Mouse (Mus musculus) T-helper 1 cell (primary cell): ENCODE measurements around the gene Lrrc8b.

Experiments
- in situ Hi-C: fragments of 300-600 bp; cut with MboI, MseI; formaldehyde crosslinking; loops from one replicate; pipeline ENCODE4 v1.15.1; 2025; ENCODE audit warnings: high pct_unique_total_duplicates

Lrrc8b gene

DNA sequence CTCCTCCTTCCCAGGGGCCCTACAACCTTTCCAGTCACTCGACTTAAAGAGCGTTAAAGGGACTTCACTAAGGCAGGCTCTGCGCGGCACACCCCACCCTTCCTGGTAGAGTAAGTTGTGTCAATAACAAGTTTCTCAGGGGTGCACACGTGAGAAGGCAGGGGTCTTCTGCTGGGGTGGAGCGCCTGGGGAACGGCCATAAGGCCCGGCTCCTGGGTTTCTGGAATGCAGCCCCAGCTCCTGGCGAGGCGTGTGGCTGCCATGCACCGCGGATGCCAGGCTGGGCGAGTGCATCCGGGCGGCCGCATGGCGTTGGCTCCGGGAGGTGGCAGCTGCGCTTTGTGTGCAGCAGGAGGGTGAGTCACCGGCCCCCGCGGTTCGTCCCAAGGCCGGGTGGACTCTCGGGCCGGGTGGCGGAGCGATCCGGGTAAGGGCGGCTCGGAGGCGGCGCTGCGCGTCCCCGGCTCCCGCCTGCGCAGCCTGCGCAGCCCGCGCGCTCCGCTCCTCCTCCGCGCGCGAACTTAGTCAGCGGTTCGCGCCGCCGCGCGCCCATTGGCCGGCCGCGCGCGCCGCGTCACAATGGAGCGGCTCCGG, at the start of gene Lrrc8b:
Lrrc8b (plus strand) TSS at position 578 of the 594 bp plus-strand sequence.
- in situ Hi-C loops, result no loop called here

DNA sequence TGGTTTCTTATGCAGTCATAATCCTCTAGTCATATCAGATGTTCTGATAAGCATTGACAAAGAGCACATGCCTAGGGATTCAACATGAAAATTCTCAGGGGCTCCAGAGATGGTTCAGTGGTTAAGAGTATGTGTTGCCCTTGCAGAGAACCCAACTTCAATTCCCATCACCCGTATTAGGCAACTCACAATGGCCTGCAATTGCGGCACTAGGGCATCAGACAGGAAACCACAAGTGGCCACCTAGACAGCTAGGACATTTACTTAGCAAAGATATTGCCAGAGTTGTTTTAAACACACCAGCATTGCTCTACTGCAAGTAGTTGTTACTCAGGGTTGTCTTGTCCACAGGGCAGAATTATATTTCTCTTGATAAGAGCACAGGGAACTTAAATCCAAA, 34.1 kb upstream of the Lrrc8b start:
- in situ Hi-C loops, result no loop called here

DNA sequence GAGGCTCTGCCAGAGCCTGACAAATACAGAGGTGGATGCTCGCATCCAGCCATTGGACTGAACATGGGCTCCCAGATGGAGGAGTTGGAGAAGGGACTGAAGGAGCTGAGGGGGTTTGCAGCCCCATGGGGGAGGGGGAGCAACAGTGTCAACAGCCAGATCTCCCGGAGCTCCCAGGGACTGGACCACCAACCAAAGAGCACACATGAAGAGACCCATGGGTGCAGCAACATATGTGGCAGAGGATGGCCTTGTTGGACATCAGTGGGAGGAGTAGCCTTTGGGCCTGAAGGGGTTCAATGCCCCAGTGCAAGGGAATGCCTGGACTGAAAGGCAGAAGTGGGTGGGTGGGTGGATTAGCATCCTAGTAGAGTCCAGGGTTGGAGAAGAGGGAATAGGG, 25.2 kb upstream of the Lrrc8b start:
- in situ Hi-C loops, result no loop called here

DNA sequence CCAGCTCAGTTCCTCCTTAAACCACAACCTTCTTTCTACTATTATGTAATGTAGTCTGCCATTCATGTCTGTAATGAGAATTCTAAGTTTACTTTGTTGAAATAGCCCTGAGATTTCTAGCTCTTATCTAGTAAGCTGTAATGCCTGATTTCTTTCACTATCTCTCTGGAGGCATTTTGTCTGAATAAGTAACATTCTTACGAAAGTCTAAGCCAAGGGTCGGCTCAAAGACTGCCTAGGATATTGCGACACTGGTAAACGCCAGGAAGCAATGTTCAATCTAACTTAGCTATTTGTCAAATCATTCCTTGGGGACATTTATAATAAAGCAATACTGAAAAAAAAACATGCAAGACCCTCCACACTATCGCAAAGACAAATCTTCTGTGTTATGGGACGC, 21.8 kb upstream of the Lrrc8b start:
- in situ Hi-C loops, result no loop called here

DNA sequence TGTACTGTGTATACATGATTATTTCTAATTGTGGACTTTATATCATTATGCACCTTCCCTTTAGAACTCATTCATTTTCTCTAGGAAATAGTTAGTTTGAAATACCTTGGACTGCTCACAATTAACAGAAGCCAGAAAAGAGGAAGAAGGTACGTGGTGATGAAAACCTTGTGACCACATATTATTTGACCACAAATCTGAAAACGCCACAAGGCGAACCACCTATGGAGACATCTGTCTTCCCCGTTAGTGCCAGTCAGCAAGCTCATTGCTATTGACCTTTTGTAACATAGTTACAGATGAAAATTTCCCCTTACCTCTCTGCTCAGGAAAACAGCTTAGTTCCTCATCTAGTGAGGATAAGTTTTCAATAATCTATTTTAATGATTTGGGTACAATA, 20.4 kb upstream of the Lrrc8b start:
- in situ Hi-C loops, result no loop called here

DNA sequence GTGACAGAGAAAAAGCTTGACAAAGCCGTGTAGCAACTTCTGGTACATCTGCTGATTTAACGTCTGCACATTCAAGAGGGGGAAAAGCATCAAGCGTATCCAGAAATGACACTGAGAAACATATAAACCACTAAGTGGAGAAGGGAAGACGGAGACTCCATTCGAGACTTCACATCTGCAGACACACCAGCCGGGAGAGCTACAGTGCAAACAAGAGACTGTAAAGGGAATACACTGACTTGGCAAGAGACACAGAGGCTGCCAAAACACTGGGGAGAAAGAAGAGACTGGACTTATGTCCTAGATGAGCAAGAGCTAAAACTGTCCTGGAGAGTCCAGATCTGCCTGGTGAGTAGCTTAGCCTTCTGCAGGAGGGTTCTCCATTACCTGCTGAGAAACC, 16.6 kb upstream of the Lrrc8b start:
- in situ Hi-C loops, result no loop called here

DNA sequence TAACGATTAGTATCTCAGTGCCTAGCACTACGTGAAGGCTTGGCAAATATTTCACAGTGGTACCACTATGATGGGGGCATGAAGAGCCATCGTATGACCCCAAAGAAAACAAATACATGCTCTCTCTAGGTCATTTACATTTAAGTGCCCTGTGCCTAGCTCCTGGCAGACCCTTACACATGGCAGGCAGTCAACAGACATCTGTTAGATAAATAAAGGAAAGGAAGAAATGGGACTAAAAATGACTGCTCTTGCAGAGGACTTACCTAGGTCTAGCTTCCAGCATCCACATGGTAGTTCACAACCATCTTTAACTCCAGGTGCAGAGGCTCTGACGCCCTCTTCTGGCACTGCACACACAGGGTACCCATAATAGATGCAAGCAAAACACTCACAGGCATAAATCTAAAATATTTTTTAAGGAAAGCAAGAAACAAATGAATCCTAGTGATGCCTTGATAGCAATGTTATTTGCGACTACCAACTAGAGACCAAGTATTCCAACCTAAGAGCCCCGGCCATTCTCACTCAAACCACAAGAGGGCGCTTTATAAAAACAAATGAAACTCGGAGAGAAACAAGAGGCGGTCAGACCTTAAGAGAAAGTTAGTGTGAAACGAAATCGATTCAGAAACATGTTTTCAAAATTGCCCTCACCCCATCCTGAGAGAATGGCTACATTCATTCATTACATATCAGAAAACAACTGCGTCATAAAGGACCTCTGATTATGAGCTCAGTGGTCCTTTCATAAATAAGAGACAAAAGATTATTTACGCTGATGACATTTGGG, 15.7 kb upstream of the Lrrc8b start:
- in situ Hi-C loops, result loop anchor here (10.0 kb wide), 1 partner anchor 285 kb away; no protein-coding TSS in a partner anchor

DNA sequence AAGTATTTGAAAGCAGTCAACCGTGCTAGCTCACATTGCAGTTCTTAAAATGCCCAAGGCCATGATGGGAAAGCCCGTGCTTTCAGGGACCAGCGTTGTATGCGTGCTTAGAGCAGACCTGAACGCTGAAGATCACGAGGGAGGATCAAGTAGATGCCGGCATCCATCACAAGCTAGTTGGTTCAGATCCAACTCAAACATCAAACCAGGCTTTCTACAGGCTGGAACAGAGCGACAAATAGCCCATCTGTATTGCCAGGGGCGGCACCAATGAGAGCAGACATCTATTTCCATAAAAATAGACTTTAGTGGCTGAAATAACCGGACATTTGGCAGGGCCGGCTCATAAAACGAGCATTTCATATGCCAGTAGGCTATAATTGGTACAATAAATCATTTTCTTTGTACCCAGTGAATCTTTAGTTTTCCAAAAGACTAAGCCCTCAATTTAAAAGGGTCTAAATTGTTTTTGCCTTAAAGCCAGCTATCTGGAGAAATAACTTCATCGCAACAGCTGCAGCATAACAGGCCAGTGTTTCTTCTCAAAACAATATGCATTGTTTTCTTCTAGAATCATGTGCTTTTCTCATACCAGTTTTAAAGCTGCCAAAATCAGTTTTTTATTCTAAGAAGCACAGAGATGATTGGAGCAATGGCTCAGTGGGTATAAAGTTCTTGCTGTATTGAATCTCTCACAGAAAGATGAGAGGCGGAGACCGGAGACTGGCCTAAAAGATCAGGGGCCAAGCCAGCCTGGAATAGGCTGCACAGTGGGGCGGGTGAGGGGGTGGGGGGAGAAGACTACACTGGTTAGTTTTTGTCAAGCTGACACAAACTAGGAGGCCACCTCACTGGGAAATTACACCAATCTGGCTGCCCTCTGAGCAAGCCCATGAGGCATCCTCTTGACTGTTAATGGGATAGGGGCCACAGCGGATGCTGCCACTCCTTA, 14.9 kb upstream of the Lrrc8b start:
- in situ Hi-C loops, result loop anchor here (10.0 kb wide), 1 partner anchor 284 kb away; no protein-coding TSS in a partner anchor

DNA sequence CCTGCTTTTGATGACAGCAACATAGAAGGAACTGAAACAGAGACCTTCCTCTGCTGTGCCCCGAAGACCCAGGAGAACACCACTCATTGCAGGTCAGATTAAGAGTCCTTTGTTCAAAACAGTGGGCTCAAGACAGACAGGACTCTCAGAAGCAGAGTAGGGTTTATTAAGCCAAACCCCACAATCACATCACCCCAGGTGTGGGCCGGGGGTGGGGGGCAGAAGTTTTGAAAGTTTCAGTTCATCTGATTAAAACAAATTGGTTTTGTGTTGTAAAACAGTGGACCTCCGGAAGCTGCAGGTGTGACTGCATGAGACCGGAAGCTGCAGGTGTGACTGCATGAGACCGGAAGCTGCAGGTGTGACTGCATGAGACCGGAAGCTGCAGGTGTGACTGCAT, 14.0 kb upstream of the Lrrc8b start:
- in situ Hi-C loops, result loop anchor here (10.0 kb wide), 1 partner anchor 283 kb away; no protein-coding TSS in a partner anchor

DNA sequence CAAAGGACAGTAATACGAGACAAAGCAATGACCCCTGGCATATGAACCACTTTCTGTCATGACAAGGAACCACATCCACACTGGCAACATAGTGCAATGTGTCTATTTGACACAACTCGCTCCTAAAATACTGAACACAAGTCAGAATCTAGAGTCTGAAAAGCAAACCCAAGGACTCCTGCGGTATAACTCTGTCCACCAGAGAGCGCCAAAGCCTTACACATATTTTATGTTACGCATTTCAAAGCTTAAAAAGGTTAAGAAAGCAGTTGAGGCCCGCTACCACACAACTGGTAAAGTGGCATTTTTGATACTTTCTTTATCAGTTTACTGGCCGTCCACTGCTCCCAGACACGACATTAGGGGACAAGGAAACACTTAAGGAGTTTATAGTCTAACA, 10.6 kb upstream of the Lrrc8b start:
- in situ Hi-C loops, result loop anchor here (5.0 to 10.0 kb wide), 3 partner anchors 77 to 462 kb away; no protein-coding TSS in a partner anchor

DNA sequence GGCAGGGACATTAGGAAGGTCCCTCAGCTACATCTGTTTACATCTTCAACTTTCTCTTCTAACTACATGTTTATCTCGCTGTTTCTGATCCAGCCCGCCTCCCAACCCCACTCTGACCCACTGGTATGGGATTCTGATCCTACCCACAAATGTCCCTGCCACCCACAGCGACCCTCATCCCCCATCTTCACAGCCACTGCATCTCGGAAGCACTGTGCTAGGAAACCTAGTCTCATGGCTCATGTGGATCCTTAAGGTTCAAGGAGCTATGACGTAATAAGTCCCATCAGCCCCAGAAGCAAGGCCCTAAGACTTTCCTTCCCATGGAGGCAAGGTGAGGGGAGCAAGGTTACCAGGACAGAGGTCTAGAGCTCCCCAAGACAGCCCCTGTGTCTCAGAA, 7.9 kb upstream of the Lrrc8b start:
- in situ Hi-C loops, result loop anchor here (5.0 to 10.0 kb wide), 3 partner anchors 75 to 460 kb away; no protein-coding TSS in a partner anchor

DNA sequence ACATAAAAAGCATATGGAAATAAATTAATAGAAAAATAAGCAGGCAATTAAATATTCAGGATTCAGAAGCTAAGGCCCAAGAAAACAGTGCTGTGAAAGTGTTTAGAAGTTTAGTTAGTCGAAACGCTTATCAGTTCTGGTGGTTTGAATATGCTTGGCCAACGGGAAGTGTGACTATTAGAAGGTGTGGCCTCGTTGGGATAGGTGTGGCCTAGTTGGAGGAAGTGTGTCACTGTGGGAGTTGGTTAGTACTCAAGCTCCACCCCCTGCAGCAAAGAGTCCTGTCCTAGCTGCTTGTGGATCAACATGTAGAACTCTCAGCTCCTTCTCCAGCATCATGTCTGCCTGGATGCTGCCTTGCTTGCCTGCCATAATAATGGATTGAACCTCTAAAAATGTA, 6.5 kb upstream of the Lrrc8b start:
- in situ Hi-C loops, result loop anchor here (5.0 to 10.0 kb wide), 3 partner anchors 73 to 458 kb away; no protein-coding TSS in a partner anchor

DNA sequence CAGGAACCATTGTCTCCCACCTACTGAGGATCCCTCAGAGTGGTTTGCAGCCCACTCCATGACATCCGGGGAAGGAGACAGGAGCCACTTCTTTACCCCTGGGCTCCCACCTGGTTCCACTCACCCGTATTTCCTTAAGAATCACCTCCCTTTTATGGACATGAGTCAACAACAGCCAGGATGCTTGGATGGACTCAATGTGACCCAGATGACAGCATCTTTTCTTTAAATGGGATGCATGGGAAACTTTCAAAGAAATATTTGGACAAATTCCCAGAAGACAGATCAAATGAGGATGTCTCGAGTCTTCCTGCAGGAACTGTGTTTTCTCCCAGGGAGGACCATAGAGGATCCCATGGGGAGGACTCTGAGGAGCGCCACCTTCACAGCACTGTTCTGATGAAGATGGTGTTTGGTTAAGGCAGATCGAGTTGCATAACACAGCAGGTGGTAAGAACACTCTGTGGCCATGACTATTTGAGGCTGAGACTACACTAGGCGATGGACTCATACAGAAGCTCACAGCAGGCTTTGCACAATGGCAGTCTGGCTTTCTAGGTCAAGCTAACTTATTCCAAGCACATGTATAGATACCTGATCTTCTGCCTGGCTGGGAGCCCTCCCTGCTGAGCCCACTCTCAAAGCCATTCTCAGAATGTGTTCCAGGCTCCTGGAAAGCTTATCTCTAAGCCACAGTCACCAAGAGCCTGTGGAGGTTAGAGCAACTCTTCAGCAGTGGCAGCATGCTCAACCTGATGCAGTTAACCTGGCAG, 4.9 kb upstream of the Lrrc8b start:
- in situ Hi-C loops, result loop anchor here (5.0 kb wide), 1 partner anchor 242 kb away; no protein-coding TSS in a partner anchor

DNA sequence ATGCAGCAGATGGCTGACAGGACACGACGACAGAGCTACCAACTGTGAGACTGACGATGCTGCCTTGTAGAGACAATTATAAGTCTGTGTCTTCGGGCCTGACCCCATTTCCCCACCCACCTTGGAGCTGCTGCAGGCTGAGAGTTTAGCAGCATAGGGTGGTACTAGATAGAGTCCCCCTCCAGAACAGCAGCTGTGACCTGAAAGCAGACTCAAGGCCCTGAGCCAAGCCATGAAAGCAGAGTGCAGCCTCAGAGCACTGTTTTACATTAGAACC, 4.3 kb upstream of the Lrrc8b start:
- in situ Hi-C loops, result loop anchor here (5.0 kb wide), 1 partner anchor 241 kb away; no protein-coding TSS in a partner anchor

DNA sequence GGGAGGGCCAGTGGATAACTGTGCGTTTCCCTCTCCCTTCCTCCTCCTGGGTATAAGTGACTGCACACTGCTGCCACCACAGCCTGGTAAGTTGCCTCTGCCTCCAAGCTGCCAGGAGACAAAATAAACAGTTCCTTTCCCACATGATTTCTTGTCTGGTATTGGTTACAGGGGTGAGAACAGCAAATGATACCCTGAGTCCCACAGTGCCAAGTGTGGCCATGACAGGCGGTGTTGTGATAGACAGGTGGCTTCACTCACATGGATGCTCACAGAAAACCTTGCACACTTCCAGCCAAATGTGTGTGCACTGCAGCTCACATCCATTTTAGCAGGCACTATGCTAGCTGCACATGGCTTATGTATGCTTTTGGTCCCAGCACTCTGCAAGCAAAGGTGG, 3.8 kb upstream of the Lrrc8b start:
- in situ Hi-C loops, result loop anchor here (5.0 kb wide), 1 partner anchor 241 kb away; no protein-coding TSS in a partner anchor

DNA sequence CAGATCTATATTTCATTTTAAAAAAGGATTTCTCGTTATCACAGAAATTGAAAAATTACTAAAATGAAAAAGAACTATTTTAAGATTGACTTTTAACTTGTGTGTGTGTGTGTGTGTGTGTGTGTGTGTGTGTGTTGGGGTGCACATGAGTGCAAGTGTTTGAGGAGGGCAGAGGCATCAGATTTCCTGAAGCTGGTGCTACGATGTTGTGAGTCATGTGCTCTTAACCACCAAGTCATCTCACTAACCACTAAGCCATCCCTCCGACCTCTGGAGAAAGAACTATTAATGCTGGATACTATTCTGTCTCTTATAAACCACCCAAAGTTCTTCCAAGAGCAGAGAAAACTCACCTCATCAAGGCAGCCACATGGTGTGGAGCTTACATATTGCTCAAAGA, 2.9 kb upstream of the Lrrc8b start:
- in situ Hi-C loops, result loop anchor here (5.0 kb wide), 1 partner anchor 240 kb away; no protein-coding TSS in a partner anchor

DNA sequence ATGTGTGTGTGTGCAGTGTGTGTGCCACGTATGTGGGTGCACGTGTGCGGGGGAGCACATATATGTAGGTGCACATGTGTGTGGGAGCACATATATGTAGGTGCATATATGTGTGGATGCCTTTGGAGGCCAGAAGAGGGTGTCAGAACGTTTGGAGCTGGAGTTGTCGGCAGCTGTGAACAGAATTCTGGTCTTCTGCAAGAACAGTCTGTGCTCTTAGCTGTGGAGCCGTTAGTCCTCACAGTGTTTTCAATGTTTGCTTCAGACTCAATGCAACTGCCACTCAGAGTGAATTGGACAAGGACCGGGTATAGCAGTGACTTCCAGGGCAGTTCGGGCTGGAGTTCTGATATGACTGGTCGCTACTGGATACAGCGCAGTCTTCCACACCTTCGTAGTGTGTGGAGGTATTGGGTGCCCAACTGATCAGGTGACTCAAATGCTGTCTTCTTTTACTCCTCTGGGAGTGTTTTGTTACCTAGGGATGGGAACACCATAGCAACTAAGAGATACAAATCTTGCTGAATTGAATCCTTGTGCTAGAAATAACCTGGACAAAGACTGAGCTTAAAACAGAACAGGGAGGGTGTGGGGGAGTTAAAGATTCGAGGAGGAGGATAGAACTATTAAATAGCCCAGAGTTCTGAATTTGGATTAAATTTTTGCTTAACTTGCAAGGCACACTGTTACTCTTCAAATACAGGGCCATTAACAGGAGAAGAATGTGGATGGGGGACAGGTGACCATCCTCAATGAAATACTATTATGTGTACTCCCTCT, 1.0 kb upstream of the Lrrc8b start:
- in situ Hi-C loops, result loop anchor here (5.0 kb wide), 1 partner anchor 238 kb away; no protein-coding TSS in a partner anchor

DNA sequence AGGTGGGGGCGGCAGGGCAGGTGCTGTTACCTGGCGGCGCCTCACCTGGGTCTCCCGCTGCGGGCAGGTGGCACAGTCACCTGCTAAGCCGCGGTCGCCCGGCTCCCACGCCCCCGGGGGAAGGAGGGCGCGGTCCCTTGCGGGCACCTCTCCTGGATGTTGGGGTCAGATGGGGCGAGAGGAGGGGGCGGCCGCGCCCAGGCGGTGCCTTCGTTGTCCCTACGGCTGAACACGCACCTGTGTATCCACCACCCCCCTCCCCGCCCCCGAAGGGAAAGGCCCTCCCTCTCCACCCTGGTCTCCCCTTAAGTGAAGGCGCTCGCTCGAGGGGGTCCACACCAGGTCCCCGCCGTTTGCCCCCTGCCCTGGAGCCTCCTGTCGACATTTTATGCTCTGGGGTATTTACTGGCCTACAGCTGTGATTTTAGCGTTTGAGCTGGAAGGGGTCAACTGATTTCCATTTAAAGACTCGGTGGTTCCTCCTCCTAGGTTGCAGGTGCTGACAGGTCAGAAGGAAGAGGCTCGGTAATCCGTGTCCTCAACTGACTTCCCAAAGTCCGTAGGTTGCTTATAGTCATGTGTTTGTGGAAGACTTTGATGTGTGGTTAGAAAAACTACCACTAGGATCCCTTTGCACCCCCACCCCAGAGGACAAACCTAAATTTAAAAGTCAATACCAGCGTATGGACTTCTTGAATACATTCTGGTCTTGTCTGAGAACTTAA, 538 bp downstream of the Lrrc8b start:
- in situ Hi-C loops, result no loop called here

DNA sequence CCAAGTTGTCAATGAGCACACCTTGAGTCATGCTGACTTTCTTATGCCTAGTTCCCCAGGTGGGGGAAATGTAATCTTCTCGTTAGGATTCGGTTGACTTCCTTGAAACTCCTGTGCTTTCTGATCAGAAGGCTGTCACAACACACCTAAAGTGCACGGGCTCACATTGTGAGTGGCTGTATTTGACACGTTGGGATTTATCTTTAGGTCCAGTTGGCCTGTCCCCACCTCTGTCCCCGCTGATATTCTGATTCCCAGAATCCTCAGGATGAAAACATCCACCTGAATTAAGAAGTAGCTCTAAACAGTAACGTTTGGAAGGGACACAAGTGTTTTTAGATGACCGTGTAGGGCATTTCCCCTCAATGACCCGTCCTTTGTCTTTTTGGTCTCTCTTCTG, 1.6 kb downstream of the Lrrc8b start:
- in situ Hi-C loops, result no loop called here
